Mouse (Mus musculus): ENCODE measurements at regions not wholly inside any gene's neighbourhood (a gene's known extent, or its start where the extent isn't known, plus 50 kb on each side); places are given as distances from the start of the nearest gene placed in this dataset.

DNA sequence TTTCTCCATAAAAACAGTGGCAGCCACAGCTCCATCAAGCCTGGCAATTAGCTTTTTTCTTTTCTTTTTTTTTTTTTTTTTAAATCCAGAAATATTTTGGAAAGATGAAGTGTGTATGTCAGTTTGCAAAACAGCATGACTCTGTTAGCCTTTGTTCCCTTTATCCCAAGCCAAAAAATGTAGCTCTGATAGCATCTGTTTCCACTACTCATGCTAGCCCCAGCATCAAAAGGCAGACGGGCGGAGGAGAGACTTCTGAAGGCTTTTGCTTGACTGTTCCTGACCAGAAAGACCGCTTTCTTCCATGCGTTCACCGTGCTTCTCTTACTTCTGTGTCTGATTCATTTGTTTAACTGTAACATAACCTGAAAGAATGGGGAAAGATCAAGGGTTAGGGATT, 1039.5 kb downstream of the Ttll7 start:
- Histone ChIP-seq H3K4me1 (replicated peaks; ENCODE audit: insufficient read depth, low read length) (no peaks in the 10 kb centered on the region), H3K4me2 (ENCODE audit: low read length) (no peak overlapping the region), H3K9ac (ENCODE audit: low read depth, low read length) (no peak overlapping the region), H3K4me3 (replicated peaks; ENCODE audit: low read depth, low read length) (no peak overlapping the region), H3K9me3 (replicated peaks; ENCODE audit: low read length) (no peaks in the 10 kb centered on the region), H3K27ac (no peak overlapping the region), H3K36me3 (ENCODE audit: insufficient read depth, low read length) (no peaks in the 10 kb centered on the region), H3K27me3 (ENCODE audit: insufficient read depth, low read length) (no peaks in the 10 kb centered on the region)
- 46% methylated on average over 5 of the region's 5 CpGs for WGBS
- DNase-seq (ENCODE audit: low spot score): no peak
- ATAC-seq (replicated peaks; ENCODE audit: low FRiP score, low read depth): no peak
- no peak for TF ChIP-seq CTCF (IDR thresholded peaks at IDR 0.05; ENCODE audit: low read depth)

DNA sequence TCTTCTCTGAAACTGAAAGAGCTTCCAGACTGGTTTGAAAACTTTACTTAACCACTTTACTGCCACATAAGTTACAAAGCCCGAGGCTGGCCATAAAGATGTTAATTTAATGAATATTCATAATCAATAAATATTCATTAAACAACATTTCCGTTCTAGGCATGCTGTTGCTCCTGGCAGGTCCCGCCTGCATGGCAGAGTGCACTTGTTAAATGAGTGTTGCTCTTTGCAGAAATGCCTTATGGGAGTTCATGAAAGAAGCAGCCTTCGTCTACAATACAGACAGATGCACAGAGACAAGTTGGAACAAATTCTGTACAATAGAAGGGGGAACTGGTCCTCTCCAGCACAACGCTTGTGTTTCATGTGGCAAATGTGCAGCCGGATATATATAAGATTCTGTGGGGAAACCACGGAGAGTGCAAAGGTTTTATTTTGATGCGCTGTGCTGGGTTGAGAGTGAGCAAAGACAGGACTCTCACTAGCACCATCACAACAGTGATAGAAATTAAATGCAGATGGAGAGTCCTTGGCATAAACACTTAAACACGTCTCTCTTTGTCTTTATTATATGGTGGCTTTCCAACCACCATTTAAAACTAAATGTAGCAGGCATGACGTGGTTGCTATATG, 1034.2 kb downstream of the Ttll7 start:
- Histone ChIP-seq H3K4me3 (replicated peaks; ENCODE audit: low read depth, low read length) (no peak overlapping the region), H3K36me3 (ENCODE audit: insufficient read depth, low read length) (no peaks in the 10 kb centered on the region), H3K4me2 (ENCODE audit: low read length) (no peak overlapping the region), H3K4me1 (replicated peaks; ENCODE audit: insufficient read depth, low read length) (no peaks in the 10 kb centered on the region), H3K27me3 (ENCODE audit: insufficient read depth, low read length) (no peaks in the 10 kb centered on the region), H3K9ac (ENCODE audit: low read depth, low read length) (no peak overlapping the region), H3K27ac (no peak overlapping the region), H3K9me3 (replicated peaks; ENCODE audit: low read length) (no peaks in the 10 kb centered on the region)
- ATAC-seq (replicated peaks; ENCODE audit: low FRiP score, low read depth) (no peak), DNase-seq (ENCODE audit: low spot score) (no peak)
- WGBS: 76% methylated on average over 10 of the region's 10 CpGs
- no peak for TF ChIP-seq CTCF (IDR thresholded peaks at IDR 0.05; ENCODE audit: low read depth)

DNA sequence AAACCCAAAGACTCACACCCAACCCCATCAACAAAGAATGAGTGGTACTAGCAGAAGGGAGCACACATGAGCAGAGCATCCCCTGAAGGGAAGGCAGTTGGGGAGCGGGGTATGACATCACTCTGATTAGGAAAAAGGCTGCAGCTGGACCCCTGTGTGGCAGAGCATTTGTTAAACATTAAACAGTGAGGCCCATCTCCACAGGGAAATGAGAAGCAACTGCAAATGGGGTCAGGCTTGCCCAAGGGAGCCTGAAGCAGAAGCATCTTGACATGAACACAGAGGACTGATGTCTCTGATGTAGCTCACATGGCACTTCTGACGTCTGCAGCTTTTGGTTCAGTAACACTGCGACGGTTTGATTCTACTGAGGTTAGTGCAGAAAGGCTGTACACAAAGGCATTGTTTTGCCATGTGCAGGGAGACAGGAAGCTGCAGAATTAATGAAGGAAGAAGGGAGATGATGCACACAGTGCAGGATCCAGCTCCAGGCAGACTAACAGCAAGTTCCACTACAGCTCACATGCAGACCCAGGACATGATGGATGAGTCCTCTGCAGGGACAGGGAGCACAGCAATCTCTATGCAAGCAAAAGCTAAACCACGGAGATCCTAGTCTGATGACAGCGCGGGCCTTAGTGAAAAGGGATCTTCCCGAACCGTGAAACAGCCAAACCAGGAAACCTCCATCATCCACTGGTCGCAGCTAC, 1030.9 kb downstream of the Ttll7 start:
- WGBS: 66% methylated on average over 10 of the region's 10 CpGs
- no peak for ATAC-seq (replicated peaks; ENCODE audit: low FRiP score, low read depth)

DNA sequence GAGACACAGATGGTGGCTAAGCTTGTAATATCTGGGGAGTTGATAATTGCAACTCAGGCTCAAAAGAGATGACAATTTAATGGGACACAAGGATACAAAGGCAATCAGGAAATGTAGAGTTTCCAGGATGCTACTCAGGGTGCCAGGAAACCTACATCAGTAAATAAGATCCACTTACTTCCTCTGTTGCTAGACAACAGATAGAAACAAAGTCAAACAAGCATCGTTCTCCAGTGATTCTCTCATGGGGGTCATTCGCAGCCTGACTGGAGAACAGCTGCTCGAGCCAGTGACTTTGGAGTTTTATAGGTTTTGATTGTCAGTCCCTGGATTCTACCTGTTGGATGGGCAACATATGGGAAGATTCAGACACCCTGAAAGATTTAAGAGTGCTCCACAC, 1026.5 kb downstream of the Ttll7 start:
- Histone ChIP-seq H3K36me3 (ENCODE audit: insufficient read depth, low read length) (no peaks in the 10 kb centered on the region), H3K27me3 (ENCODE audit: insufficient read depth, low read length) (no peaks in the 10 kb centered on the region), H3K4me3 (replicated peaks; ENCODE audit: low read depth, low read length) (no peak overlapping the region), H3K9me3 (replicated peaks; ENCODE audit: low read length) (no peaks in the 10 kb centered on the region), H3K4me2 (ENCODE audit: low read length) (no peak overlapping the region), H3K9ac (ENCODE audit: low read depth, low read length) (no peak overlapping the region), H3K27ac (no peak overlapping the region), H3K4me1 (replicated peaks; ENCODE audit: insufficient read depth, low read length) (no peaks in the 10 kb centered on the region)
- TF ChIP-seq CTCF (IDR thresholded peaks at IDR 0.05; ENCODE audit: low read depth): no peak
- peak; percentile 34 for DNase-seq (ENCODE audit: low spot score)
- no peak for ATAC-seq (replicated peaks; ENCODE audit: low FRiP score, low read depth)
- 42% methylated on average over 3 of the region's 3 CpGs for WGBS

More for the DNA sequence above, 1030.9 kb downstream of the Ttll7 start:
- TF ChIP-seq CTCF (IDR thresholded peaks at IDR 0.05; ENCODE audit: low read depth): no peak
- H3K4me3 ChIP-seq (replicated peaks; ENCODE audit: low read depth, low read length): no peak overlapping the region
- no peak overlapping the region for H3K27ac ChIP-seq
- no peak overlapping the region for H3K9ac ChIP-seq (ENCODE audit: low read depth, low read length)
- H3K36me3 ChIP-seq (ENCODE audit: insufficient read depth, low read length): no peaks in the 10 kb centered on the region
- no peaks in the 10 kb centered on the region for H3K27me3 ChIP-seq (ENCODE audit: insufficient read depth, low read length)
- H3K9me3 ChIP-seq (replicated peaks; ENCODE audit: low read length): no peaks in the 10 kb centered on the region
- no peak for DNase-seq (ENCODE audit: low spot score)
- no peak overlapping the region for H3K4me2 ChIP-seq (ENCODE audit: low read length)
- no peaks in the 10 kb centered on the region for H3K4me1 ChIP-seq (replicated peaks; ENCODE audit: insufficient read depth, low read length)

DNA sequence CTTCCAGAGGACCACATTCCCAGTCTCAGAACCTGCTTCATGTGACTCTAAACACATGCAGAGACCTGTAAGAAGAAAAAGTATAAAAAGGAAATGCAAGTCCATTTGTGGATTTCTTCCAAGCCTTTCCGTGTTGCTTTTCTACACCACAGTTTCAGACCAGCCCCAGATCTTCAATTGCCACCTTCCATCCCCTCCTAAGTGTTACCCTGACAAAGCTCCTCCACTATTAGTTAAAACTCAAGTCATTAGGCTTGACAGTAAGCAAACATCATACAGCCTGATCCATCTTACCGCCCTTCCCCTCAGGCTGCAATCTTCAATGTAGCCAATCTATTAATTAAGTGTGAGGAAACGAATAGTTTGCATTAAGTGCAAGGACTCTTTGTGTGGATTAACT, 1016.1 kb downstream of the Ttll7 start:
- Histone ChIP-seq H3K27me3 (ENCODE audit: insufficient read depth, low read length) (no peaks in the 10 kb centered on the region), H3K27ac (no peak overlapping the region), H3K4me2 (ENCODE audit: low read length) (no peak overlapping the region), H3K4me3 (replicated peaks; ENCODE audit: low read depth, low read length) (no peak overlapping the region), H3K9me3 (replicated peaks; ENCODE audit: low read length) (no peaks in the 10 kb centered on the region), H3K36me3 (ENCODE audit: insufficient read depth, low read length) (no peaks in the 10 kb centered on the region), H3K4me1 (replicated peaks; ENCODE audit: insufficient read depth, low read length) (no peaks in the 10 kb centered on the region), H3K9ac (ENCODE audit: low read depth, low read length) (no peak overlapping the region)
- DNase-seq (ENCODE audit: low spot score) (no peak), ATAC-seq (replicated peaks; ENCODE audit: low FRiP score, low read depth) (no peak)
- WGBS: 75% methylated on average over 3 of the region's 3 CpGs
- TF ChIP-seq CTCF (IDR thresholded peaks at IDR 0.05; ENCODE audit: low read depth): no peak

DNA sequence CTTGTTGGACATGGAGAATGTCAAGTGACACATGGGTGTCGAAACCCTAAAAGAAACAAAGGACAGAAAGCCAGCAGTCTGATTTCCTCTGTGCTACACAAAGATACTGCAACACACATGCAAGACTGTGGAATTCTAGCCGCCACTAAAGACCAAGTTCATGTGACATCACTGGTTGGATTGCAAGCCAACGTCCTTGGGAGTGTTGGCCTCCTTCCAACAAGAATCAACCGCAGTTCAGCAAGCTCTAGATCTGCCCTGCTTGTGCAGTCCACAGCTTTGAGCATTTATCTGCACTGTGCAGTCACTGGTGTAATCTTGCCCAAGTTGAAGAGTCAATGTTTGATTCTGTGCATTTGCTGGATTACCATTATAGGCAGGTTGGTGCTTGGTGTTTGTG, 1001.2 kb downstream of the Ttll7 start:
- DNase-seq (ENCODE audit: low spot score) (peak; percentile 36), ATAC-seq (replicated peaks; ENCODE audit: low FRiP score, low read depth) (no peak)
- H3K4me3 ChIP-seq (replicated peaks; ENCODE audit: low read depth, low read length): no peak overlapping the region
- no peaks in the 10 kb centered on the region for H3K4me1 ChIP-seq (replicated peaks; ENCODE audit: insufficient read depth, low read length)
- no peak overlapping the region for H3K9ac ChIP-seq (ENCODE audit: low read depth, low read length)
- no peak for TF ChIP-seq CTCF (IDR thresholded peaks at IDR 0.05; ENCODE audit: low read depth)
- no peaks in the 10 kb centered on the region for H3K9me3 ChIP-seq (replicated peaks; ENCODE audit: low read length)
- H3K27me3 ChIP-seq (ENCODE audit: insufficient read depth, low read length): no peaks in the 10 kb centered on the region
- no peak overlapping the region for H3K27ac ChIP-seq
- H3K4me2 ChIP-seq (ENCODE audit: low read length): no peak overlapping the region
- H3K36me3 ChIP-seq (ENCODE audit: insufficient read depth, low read length): no peaks in the 10 kb centered on the region
- WGBS: 59% methylated on average over 4 of the region's 4 CpGs
